Mouse (Mus musculus) urinary bladder, postnatal 10 days (tissue): ENCODE measurements around the gene Mcm8.

ENCODE experiments used
- DNase-seq: peaks from one replicate; pipeline ENCODE4 v3.0.0; 2022; ENCODE audit warnings: low spot score

The Mcm8 gene

GRCm38 (mm10) chr2:132815608-132816314 lies at the start of gene Mcm8, which contains the start of gene Trmt6:
Mcm8 (plus strand) TSS chr2:132816141.
Trmt6 (minus strand) TSS chr2:132816055.
- peak; percentile 59 for DNase-seq

- DNase-seq: no peak
Measured at GRCm38 (mm10) chr2:132770822-132771221, 45.1 kb upstream of the Mcm8 start.

GRCm38 (mm10) chr2:132780978-132781377 lies 35.0 kb upstream of the Mcm8 start, which contains the start of gene Chgb:
Chgb (plus strand) TSS chr2:132781278.
- DNase-seq: no peak

GRCm38 (mm10) chr2:132781439-132782068 lies 34.4 kb upstream of the Mcm8 start:
- DNase-seq: peak; percentile 50

GRCm38 (mm10) chr2:132784039-132784438 lies 31.9 kb upstream of the Mcm8 start:
- no peak for DNase-seq

- DNase-seq: no peak
Measured at GRCm38 (mm10) chr2:132793441-132794203, 22.3 kb upstream of the Mcm8 start.

- no peak for DNase-seq
Measured at GRCm38 (mm10) chr2:132794204-132794586, 21.7 kb upstream of the Mcm8 start.

GRCm38 (mm10) chr2:132802976-132803375 lies 13.0 kb upstream of the Mcm8 start:
- DNase-seq: no peak

- DNase-seq: no peak
Measured at GRCm38 (mm10) chr2:132841071-132841470, 25.1 kb downstream of the Mcm8 start.

- peak; percentile 80 for DNase-seq
Measured at GRCm38 (mm10) chr2:132846407-132847358, 30.7 kb downstream of the Mcm8 start, which contains the start of gene Crls1. Crls1 (plus strand) TSS chr2:132846666.

GRCm38 (mm10) chr2:132847581-132847980 lies 31.6 kb downstream of the Mcm8 start:
- no peak for DNase-seq

GRCm38 (mm10) chr2:132848361-132848760 lies 32.4 kb downstream of the Mcm8 start:
- DNase-seq: no peak

GRCm38 (mm10) chr2:132849141-132849540 lies 33.2 kb downstream of the Mcm8 start:
- DNase-seq: no peak

- no peak for DNase-seq
Measured at GRCm38 (mm10) chr2:132853051-132853450, 37.1 kb downstream of the Mcm8 start.

GRCm38 (mm10) chr2:132856333-132856732 lies 40.4 kb downstream of the Mcm8 start:
- DNase-seq: no peak

- DNase-seq: no peak
Measured at GRCm38 (mm10) chr2:132860435-132860834, 44.5 kb downstream of the Mcm8 start.

GRCm38 (mm10) chr2:132861456-132861855 lies 45.5 kb downstream of the Mcm8 start:
- DNase-seq: no peak

GRCm38 (mm10) chr2:132863325-132863724 lies 47.4 kb downstream of the Mcm8 start:
- no peak for DNase-seq

GRCm38 (mm10) chr2:132867521-132867920 lies 51.6 kb downstream of the Mcm8 start:
- DNase-seq: no peak

GRCm38 (mm10) chr2:132869682-132870081 lies 53.7 kb downstream of the Mcm8 start:
- no peak for DNase-seq

GRCm38 (mm10) chr2:132870286-132870685 lies 54.3 kb downstream of the Mcm8 start:
- DNase-seq: no peak

GRCm38 (mm10) chr2:132871663-132872062 lies 55.7 kb downstream of the Mcm8 start:
- DNase-seq: no peak
